Mouse (Mus musculus) layer of hippocampus, adult 9-11 months (tissue): ENCODE measurements around the gene Tmem267.
"Not testable (repeated sequence)": the region's sequence is repeated elsewhere in the genome, so short reads cannot be mapped to it uniquely, and the experiment has no call there.

Source experiments
- DNase-seq: peaks from one replicate; pipeline ENCODE4 v3.0.0; 2022

The Tmem267 gene

DNA sequence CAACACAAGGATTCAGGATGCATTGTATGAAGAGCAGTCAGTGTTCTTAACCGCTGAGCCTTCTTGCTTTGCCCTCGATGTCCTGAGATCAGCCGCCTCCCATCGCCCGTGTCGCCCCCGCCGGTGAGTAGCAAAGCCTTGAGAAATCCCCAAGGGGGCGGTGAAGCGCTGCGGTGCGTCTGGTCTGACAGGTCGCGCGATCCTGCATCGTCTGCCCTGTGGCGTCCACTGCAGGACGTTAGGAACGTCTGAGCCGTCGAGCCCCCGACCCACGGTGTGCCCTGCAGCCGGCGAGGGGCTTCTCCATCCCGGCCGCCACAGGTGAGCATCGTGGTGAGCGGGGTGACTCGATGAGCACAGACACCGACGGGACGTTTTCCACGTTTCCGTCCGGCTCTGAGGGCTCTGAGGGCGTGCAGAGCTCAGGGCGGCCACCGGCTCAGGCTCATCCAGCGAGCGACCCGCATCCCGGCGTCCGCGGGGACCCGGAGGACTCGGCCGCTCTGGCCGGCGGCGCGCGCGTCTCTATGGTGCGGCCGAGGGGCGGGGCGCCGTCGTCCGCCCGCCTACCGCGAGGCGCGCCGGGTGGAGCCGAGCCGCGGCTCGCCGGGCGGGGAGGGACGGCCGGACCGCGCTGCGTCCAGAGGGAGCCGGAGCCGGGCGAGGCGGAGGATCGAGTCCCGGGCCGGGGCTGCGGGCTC lies at the start of gene Tmem267, which contains the start of gene 3110070M22Rik:
Tmem267 (plus strand) TSS at position 160 of the 701 bp plus-strand sequence.
3110070M22Rik (minus strand) TSS at position 504 of the 701 bp plus-strand sequence.
- DNase-seq = peak; percentile 81

DNA sequence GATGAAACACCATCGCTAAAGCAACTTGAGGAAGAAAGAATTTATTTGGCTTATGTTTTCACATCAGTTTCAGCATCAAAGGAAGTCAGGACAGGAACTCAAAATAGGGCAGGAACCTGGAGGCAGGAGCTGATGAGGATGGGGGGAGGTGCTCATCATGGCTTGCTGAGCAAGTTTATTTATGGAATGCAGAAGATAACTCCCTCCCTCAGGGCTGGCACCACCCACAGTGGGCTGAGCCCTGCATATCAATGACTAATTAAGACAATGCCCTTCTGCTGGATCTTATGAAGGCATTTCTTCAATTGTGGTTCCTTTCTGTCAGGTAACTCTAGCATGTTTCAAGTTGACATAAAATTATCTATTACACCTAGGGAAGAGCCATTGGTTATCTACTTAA lies 45.6 kb upstream of the Tmem267 start:
- DNase-seq = no peak

DNA sequence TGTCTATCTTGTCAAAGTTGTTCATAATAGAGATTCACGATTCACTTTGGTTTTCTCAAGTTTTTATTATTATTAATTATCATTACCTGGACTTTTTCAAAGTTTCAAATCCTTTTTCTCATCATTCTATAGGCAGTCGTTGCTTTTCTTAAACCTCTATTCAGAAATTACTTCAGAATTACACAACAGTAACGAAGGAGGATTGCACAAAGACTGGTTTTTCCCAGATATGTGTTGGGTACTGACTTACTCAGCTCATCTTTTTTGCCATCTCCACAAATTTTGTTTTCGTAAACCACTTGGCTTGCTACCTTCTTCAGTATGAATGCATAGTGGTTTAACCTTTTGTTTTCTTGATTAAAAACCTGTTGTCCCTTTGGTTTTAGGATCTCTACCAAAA lies 34.3 kb upstream of the Tmem267 start:
- DNase-seq = no peak

DNA sequence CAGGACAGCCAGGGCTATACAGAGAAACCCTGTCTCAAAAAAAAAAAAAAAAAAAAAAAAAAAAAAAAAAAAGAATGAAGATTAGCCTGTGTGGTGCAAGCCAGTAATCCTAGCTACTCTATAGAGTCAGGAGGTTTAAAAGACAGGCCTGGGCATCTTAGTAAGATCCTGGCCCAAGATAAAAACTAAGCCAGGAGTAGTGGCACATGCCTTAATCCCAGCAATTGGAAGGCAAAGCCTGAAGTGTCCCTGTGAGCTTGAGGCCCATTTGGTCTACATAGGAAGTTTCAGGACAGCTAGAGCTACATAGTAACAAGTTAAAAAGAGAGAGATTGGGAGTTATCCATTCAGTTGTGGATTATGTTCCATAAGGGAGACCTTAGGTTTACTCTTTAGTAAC lies 32.8 kb upstream of the Tmem267 start:
- DNase-seq = no peak

DNA sequence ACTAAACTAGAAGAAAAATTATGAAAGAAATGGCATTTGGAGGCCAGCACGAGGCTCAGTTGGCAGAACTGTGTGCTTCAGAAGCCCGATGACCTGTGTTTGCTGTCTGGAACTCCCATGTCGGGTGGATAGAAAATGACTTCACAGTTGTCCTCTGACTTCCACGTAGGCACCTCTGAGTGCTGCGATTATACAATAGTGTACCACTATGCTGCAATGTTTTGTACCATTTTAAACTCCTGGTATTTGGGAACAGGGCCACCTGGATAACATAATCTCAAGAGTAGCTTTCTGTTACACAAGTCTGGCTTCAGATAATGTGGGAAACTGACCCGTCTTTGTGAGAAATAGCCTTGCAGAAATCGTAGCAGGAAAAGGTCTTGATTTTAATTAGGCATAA lies 31.5 kb upstream of the Tmem267 start:
- no peak for DNase-seq

DNA sequence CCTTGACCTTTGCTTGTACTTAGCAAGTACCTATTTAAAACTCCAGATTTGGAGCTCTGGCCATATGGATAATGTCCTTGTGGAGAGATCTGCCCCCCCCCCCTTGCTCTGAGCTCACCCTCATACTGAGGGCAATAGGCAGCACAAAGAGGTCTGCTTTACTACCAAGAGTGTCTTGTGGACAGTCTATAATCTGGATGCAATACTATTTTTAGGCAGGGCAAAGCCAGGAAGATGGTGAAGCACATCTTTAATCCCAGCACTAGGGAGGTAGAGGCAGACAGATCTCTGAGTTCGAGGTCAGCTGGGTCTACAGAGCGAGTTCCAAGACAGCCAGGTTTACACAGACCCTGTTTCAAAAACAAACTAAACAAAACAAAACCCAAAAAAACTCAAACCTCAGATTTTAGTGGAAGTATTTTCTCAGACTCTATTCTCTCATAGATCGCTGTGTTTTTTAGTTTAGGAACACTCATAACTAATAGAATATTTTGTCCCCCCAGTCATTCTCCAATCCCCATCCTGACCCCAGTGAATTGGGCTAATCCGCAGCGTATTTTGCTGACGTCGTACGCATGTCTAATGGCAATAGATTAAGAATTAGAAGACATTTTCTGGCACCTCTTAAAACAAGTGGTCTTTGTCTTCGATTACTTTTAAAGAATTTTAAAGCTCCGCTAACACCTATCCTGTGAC lies 25.8 kb upstream of the Tmem267 start:
- no peak for DNase-seq

DNA sequence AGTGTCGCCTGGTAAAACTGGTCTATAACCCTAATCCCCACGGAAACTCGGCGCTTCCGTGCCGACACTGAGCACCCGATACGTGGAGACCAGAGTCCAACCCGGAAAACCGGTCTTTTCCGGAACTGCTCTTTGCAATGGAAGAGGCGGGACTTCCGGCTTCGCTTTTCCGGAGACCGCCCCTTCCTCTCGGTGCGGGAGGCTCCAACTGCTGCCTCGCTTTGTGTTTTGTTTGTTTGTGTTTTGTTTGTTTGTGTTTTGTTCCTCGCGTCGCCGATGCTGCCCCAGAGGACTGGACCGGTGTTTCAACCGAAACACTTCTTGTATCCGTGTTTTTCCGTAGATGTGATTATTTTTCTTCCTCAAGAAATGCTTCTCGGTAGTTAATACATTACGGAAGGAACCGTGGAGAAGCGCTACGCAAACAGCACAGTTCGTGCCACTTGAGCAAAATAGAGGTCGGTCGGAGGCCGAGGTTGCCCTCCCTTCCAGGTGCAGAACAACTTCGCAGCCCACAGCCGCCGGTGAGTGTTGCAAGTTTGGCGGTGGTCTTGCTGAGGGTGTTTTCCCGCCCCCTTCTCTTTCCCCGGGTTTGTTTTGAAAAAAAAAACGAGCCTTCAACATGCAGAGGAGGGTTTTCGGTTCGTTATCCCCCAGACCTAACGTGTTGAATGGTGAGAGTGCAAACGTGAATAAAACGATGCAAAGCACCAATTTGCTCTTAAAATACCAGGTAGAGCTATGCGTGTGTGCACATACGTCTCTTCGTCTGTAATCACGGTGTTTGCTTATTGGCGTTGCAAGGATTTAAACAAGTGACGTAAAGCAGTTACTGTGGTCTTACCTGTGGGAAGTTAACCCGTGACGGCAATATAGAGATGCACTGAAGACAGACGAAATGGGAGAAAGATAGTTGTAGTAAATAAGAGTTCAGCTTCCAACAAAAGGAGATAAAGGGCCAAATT lies 25.0 kb upstream of the Tmem267 start, which contains the start of gene 4833420G17Rik:
4833420G17Rik (plus strand) TSS at position 173 of the 965 bp plus-strand sequence.
- peak; percentile 90 for DNase-seq

DNA sequence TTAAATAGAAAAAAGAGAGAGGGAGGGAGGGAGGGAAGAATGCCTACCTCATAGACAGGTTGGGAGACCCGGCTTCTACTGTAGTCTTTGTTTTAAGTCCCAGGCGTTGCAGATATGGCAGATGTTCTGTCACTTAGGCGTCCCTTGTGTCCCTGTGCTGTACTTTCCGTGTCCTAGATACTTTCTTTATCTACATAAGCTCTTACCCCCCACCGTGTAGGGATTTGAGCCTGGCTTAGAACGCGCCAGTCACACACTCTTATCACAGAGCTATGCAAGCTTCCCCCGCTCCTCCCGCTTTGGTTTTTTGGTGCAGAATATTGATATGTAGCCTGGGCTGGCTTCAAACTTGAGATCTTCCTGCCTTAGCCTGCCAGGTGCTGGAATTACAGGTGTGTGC lies 11.2 kb upstream of the Tmem267 start:
- no peak for DNase-seq

DNA sequence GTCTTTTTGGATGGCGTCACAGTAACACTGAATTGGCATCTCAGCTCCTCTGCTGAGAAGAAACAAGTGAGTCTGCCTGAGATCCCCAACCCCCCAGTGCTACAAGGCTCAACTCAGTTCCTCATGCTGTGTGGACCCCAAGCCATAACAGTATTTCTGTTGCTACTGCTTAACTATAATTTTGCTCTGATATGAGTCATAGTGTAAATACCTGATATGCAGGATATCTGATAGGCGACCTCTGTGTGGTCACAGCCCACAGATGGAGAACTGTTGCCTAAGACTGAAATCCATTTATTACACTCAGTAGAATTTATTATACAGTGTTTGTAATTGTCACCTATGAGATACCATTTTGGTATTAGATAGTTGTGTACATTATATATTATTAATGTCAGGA lies 10.1 kb upstream of the Tmem267 start:
- no peak for DNase-seq

DNA sequence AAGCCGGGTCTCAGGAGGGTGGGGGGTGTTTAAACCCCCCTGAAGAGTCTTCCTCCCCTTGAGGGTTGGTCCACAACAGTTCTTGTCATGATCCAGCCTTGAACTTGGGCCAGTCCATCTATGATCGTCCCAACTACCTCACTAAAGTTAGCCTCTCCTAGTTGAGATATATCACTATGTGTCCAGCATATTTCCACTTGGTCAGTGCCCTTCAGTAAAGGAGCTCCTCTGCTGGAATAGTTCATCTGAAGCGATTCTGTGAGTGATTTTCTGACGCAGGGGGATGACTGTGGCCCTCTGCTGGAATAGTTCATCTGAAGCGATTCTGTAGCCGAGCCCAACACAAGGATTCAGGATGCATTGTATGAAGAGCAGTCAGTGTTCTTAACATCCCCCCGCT lies 485 bp upstream of the Tmem267 start:
- no peak for DNase-seq

DNA sequence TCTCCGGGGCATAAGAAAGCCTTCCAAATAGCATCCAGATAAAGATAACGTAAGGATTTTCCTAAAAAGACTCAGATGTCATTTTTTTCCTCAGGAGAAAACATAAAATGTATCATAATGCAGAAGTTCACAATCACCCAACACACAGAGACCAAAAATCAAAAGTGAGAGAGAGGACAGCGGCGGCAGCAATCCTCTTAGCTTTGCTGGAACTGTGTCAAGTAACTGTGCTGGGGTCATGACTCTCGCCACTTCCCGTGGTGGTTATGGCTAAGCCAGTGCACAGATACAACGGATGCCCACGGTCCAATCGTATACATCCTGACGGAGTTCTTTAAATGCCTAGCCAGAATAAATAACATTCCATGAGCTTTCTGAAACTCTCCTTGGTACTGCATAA lies 4.2 kb downstream of the Tmem267 start:
- not testable (repeated sequence) for DNase-seq

DNA sequence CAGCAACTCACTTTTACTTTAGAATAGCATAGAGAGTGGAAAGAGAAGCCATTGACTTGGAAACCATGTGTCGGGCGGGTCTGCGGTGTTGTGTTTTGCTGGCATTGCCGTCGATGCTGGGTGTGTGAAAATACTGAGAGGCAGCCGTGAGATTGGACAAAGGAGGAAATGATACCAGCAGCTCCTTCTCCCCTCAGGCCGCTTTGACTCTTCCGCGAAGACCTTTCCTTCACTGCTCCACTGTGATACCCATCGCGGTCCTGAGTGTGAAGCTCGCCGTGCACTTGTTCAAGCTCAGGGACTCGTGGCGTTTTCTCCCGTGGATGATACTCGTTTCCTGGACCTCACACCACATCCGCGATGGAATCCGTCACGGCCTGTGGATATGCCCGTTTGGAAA lies 7.1 kb downstream of the Tmem267 start:
- DNase-seq = not testable (repeated sequence)

DNA sequence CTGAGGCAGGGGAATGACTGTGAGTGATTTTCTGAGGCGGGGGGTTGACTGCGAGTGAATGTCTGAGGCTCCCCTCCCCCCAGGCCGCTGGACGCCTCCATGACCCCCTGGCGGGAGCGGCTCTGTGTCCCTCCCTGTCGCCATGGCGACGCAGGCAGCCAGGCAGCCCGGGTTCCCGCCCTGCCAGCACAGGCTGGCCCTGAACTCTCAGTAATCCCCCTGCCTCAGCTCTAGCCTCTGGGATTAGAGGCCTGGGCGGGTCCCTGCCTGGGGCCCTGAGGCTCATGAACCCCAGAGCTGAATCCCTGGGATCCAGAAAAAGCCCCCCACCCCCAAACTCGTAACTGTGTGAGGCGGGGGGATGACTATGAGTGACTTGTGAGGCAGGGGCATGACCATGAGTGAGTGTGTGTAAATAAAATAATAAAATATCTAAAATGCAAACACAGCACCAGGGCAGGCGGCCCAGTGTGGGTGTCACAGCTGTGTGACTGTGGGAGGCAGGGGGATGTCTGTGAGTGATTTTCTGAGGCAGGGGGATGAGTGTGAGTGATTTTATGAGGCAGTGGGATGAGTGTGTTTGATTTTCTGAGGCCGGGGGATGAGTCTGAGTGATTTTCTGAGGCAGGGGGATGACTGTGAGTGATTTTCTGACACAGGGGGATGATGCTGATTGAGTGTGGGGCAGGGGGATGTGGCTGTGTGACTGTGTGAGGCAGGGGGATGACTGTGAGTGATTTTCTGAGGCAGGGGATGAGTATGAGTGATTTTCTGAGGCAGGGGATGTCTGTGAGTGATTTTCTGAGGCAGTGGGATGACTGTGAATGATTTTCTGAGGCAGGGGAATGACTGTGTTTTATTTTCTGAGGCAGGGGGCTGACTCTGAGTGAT lies 108.7 kb downstream of the Tmem267 start:
- DNase-seq = peak; percentile 16

DNA sequence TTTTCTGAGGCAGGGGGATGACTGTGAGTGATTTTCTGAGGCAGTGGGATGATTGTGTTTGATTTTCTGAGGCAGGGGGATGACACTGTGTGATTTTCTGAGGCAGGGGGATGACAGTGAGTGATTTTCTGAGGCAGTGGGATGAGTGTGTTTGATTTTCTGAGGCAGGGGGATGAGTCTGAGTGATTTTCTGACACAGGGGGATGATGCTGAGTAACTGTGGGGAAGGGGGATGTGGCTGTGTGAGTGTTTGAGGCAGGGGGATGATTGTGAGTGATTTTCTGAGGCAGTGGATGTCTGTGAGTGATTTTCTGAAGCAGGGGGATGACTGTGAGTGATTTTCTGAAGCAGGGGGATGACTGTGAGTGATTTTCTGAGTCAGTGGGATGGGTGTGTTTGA lies 110.6 kb downstream of the Tmem267 start:
- not testable (repeated sequence) for DNase-seq

DNA sequence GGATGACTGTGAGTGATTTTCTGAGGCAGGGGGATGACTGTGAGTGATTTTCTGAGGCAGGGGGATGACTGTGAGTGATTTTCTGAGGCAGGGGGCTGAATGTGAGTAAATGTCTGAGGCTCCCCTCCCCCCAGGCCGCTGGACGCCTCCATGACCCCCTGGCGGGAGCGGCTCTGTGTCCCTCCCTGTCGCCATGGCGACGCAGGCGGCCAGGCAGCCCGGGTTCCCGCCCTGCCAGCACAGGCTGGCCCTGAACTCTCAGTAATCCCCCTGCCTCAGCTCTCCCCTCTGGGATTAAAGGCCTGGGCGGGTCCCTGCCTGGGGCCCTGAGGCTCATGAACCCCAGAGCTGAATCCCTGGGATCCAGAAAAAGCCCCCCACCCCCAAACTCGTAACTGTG lies 111.2 kb downstream of the Tmem267 start:
- peak; percentile 11 for DNase-seq

DNA sequence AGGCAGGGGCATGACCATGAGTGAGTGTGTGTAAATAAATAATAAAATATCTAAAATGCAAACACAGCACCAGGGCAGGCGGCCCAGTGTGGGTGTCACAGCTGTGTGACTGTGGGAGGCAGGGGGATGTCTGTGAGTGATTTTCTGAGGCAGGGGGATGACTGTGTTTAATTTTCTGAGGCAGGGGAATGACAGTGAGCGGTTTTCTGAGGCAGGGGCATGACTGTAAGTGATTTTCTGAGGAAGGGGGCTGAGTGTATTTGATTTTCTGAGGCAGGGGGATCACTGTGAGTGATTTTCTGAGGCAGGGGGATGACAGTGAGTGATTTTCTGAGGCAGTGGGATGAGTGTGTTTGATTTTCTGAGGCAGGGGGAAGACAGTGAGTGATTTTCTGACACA lies 111.7 kb downstream of the Tmem267 start:
- not testable (repeated sequence) for DNase-seq

DNA sequence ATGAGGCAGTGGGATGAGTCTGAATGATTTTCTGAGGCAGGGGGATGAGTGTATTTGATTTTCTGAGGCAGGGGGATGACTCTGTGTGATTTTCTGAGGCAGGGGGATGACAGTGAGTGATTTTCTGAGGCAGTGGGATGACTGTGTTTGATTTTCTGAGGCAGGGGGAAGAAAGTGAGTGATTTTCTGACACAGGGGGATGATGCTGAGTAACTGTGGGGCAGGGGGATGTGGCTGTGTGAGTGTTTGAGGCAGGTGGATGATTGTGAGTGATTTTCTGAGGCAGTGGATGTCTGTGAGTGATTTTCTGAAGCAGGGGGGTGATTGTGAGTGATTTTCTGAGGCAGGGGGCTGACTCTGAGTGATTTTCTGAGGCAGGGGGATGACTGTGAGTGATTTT lies 112.3 kb downstream of the Tmem267 start:
- DNase-seq = peak; percentile 30

DNA sequence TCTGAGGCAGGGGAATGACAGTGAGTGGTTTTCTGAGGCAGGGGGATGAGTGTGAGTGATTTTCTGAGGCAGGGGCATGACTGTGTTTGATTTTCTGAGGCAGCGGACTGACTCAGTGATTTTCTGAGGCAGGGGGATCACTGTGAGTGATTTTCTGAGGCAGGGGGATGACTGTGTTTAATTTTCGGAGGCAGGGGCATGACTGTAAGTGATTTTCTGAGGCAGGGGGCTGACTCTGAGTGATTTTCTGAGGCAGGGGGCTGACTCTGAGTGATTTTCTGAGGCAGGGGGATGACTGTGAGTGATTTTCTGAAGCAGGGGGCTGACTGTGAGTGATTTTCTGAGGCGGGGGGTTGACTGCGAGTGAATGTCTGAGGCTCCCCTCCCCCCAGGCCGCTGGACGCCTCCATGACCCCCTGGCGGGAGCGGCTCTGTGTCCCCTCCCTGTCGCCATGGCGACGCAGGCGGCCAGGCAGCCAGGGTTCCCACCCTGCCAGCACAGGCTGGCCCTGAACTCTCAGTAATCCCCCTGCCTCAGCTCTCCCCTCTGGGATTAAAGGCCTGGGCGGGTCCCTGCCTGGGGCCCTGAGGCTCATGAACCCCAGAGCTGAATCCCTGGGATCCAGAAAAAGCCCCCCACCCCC lies 115.0 kb downstream of the Tmem267 start:
- peak; percentile 62 for DNase-seq

DNA sequence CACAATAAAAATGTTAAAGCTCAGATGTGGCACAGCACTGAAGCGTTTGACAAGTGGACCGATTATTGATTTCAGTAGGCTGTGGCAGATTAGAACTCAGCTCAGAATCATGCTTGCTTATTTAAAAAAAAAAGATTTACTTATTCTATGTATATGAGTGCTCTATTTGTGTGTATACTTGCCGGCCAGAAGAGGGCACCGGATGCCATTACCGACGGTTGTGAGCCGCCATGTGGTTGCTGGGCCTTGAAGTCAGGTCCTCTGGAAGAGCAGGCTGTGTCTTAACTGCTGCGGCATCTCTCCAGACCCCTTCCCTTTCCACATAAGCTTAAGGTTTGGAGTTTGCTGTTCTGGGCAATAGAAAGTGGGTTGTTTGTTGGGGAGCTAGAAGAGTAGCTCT lies 116.1 kb downstream of the Tmem267 start:
- not testable (repeated sequence) for DNase-seq

DNA sequence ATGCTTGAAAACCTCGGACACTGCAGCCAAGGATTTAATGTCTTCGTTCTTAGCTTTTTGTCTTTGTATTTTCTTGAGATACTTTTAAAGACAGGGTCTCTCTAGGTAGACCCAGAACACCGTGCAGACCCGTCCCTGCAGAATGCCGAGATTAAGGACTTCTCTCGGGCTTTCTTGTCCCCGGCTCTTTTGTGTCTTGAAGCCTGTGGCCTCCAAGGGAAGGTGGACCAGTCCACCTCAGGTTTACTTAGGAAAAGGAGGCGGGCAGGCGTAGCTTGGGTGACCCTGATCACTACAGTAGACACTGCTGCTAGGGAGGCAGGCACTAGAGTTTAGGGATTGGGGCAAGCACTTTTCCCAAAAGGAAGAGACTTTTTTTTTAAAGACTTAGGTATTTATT lies 116.5 kb downstream of the Tmem267 start:
- DNase-seq = not testable (repeated sequence)

DNA sequence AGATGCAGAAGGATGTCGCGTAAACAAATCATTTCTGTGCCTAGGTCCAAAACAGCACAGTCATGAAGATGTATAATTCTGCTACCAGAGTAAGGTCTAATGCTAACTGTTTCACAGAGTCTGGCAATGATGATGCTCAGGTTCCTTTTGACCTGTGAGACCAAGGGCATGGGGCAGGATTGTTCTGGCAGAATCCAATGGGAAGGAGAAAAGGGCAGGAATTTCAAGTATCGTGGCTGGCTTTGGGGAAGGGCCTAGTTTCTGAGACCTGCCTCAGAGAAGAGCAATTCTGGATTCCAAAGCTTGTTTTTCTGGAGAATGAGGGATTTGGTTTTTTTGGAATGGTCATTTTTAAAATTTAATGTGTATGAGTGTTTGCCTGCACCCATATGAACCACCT lies 131.0 kb downstream of the Tmem267 start:
- no peak for DNase-seq

DNA sequence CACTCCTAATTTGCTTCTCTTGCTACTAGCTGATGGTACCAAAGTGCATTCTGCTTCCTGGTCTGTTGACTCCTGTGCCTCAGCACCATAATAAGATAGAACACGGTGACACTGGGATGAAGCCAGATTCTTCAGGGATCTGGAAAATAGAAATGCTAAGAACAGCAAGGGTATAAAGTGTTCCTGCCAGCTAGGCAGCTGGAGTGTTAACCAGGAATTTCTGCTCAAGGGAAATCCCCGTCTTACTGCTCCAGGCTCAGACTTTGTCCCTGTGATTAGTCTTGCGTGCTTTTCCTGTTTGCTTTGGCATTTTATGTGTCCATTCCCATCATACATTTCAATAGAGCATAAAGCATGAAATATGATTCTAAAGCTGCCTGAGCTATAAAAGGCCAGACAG lies 131.9 kb downstream of the Tmem267 start:
- peak; percentile 22 for DNase-seq
